16 mouse cellular contexts compared by ENCODE assay signal in the genomic region with DNA sequence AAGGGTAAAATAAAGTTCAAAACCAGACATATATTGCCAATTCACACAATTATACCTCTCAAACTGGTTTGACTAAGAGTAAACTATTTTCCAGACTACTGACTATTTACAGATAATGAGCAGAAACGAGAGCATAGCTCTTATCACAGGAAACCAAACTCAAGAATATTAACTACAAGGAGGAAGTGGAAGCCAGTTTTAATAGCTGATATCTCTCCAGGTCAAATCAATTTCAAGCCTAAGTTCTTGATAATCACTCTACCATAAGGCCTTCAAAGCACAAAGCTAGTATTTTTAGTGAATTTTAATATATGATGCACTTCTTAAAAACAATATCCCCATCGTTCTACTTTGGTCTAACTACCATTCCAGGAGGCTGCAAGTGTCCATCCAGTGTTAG.
"Had no signal": no experiment of that assay in that cellular context is flagged by ENCODE, and none has a peak within 500 bp of the region (broad histone marks: within the 10 kb centered on the region; RNA-seq: fewer than 3 reads in every experiment).

No protein-coding gene starts in this region.

- H3K9me3 ChIP-seq: liver, embryonic 13.5 days; megakaryocyte, embryonic 14.5 days had no signal

- H3K9ac ChIP-seq: liver, embryonic 13.5 days; lung, embryonic 14.5 days had no signal

- DNase-seq: kidney, adult 18-20 months; kidney, adult 9 months; kidney, postnatal 14 days; kidney, postnatal 4 days; layer of hippocampus, adult 9-11 months; liver, embryonic 13.5 days; lung, embryonic 14.5 days; midbrain, embryonic 14.5 days; thymus, adult 2 months; thymus, postnatal 14 days; thymus, postnatal 4 days had no signal

- H3K27ac ChIP-seq: layer of hippocampus, adult 2 months; liver, embryonic 13.5 days; macrophage had no signal

- H3K4me2 ChIP-seq: liver, embryonic 13.5 days; lung, embryonic 14.5 days; midbrain, embryonic 11.5 days had no signal

- ATAC-seq: lung, postnatal 0 days had no signal

- H3K4me3 ChIP-seq: layer of hippocampus, adult 2 months; liver, embryonic 13.5 days; megakaryocyte, embryonic 14.5 days had no signal

- H3K27me3 ChIP-seq: liver, embryonic 13.5 days; megakaryocyte, embryonic 14.5 days had no signal
